ENCODE assay signal across 7 mouse cellular contexts in genomic region chr17:21534460-21535095, GRCm38 (mm10). TPM values are rescaled to one million over a fixed set of nuclear protein-coding genes. Genes with fewer than 3 reads are reported as not detected.
DNase-seq lines count a peak whose midpoint lies in the region; ATAC-seq and TF ChIP-seq lines count a peak whose summit lies in the region.

No protein-coding gene starts in this region.

- no peak for TF ChIP-seq CTCF in C2C12 (IDR thresholded peaks at IDR 0.05; ENCODE audit: control insufficient read depth, insufficient read depth, insufficient read length)
- peak; percentile 87 for TF ChIP-seq CTCF in liver, postnatal 0 days (IDR thresholded peaks at IDR 0.05; ENCODE audit: low read depth)

- peak; percentile 74 for DNase-seq in ES-E14 (ENCODE audit: low read depth, low spot score)
- peak; percentile 43 to 77 for DNase-seq in cerebellum, postnatal 14 days
- DNase-seq in heart, adult 8-10 months (ENCODE audit: low spot score): peak; percentile 92
- peak; percentile 93 for DNase-seq in kidney, adult 9 months
- DNase-seq in liver, postnatal 0 days: no peak

- H3ac ChIP-seq in C2C12 (ENCODE audit: control insufficient read depth, insufficient read length, low read depth): peak overlapping the region; percentile 22

- H3K9me3 ChIP-seq in ES-E14 (ENCODE audit: control insufficient read depth, insufficient read depth, low read depth, low read length): no peaks in the 10 kb centered on the region
- H3K9me3 ChIP-seq in liver, postnatal 0 days (ENCODE audit: low read length): no peaks in the 10 kb centered on the region

- H3K4me3 ChIP-seq in C2C12 (ENCODE audit: insufficient read depth, poor library complexity, severe bottlenecking) (no peak overlapping the region), ES-E14 (ENCODE audit: insufficient read depth in 1 of 2, low read depth in 1 of 2, low read length in 2 of 2, poor library complexity in 1 of 2, severe bottlenecking in 1 of 2) (no peak overlapping the region)
- H3K4me3 ChIP-seq in liver, postnatal 0 days (ENCODE audit: low read depth, low read length): no peak overlapping the region

- ATAC-seq in liver, postnatal 0 days: peak; percentile 52
- peak; percentile 69 for ATAC-seq in neutrophil, adult 5-6 weeks (ENCODE audit: extremely low read depth, insufficient number of reproducible peaks, low FRiP score, poor library complexity, severe bottlenecking)

- peaks cover 17% of the 10 kb centered on the region for H3K79me3 ChIP-seq in C2C12 (ENCODE audit: low read depth)

- H3K4me2 ChIP-seq in liver, postnatal 0 days (ENCODE audit: low read depth, low read length): peak overlapping the region; percentile 90

- H3K27me3 ChIP-seq in C2C12 (ENCODE audit: control insufficient read depth, insufficient read depth, insufficient read length): no peaks in the 10 kb centered on the region
- H3K27me3 ChIP-seq in liver, postnatal 0 days (ENCODE audit: insufficient read depth, low read length): no peaks in the 10 kb centered on the region

- peaks cover 37% of the 10 kb centered on the region for H3K79me2 ChIP-seq in C2C12 (ENCODE audit: control insufficient read depth, insufficient read depth)

- H3K27ac ChIP-seq in ES-E14 (ENCODE audit: insufficient read depth, low read depth, low read length, poor library complexity, severe bottlenecking): no peak overlapping the region
- peak overlapping the region; percentile 69 for H3K27ac ChIP-seq in liver, postnatal 0 days (ENCODE audit: low read depth)

- H3K4me1 ChIP-seq in ES-E14 (ENCODE audit: control insufficient read depth in 2 of 2, insufficient read depth in 2 of 2, low read length in 2 of 2, poor library complexity in 1 of 2): peaks cover 5 to 13% of the 10 kb centered on the region in 2 experiments; a peak in 2 of 4 replicates
- H3K4me1 ChIP-seq in liver, postnatal 0 days (ENCODE audit: insufficient read depth): peaks cover 26% of the 10 kb centered on the region

- no peak overlapping the region for H3K9ac ChIP-seq in ES-E14 (ENCODE audit: insufficient read depth, low read depth, low read length, poor library complexity, severe bottlenecking)
- H3K9ac ChIP-seq in liver, postnatal 0 days (replicated peaks): no peak overlapping the region

- peaks cover 8% of the 10 kb centered on the region for H3K36me3 ChIP-seq in C2C12 (ENCODE audit: control insufficient read depth, insufficient read depth)
- no peaks in the 10 kb centered on the region for H3K36me3 ChIP-seq in ES-E14 (ENCODE audit: control insufficient read depth, insufficient read depth, low read length, poor library complexity, severe bottlenecking)
- H3K36me3 ChIP-seq in liver, postnatal 0 days (replicated peaks; ENCODE audit: insufficient read depth, low read length): no peaks in the 10 kb centered on the region

- in situ Hi-C loops in ES-E14 (cut with MboI; ENCODE audit: low sequenced_read_pairs in 2 of 2, unreplicated experiment in 2 of 2): no loop called here

- no peak for TF ChIP-seq EP300 in liver, postnatal 0 days (IDR thresholded peaks at IDR 0.05; ENCODE audit: low read depth)

- 9% methylated on average over 4 of the region's 4 CpGs for WGBS in liver, postnatal 0 days (ENCODE audit: insufficient replicate concordance)

TF ChIP-seq in C2C12, 6 proteins besides CTCF, POLR2A, EP300 and RAD21:
- TF ChIP-seq FOSL1 (IDR thresholded peaks at IDR 0.05; ENCODE audit: insufficient read depth, low read length, poor library complexity, severe bottlenecking) (no peak), MAX (IDR thresholded peaks at IDR 0.05) (peak; percentile 25)

TF ChIP-seq in ES-E14, 5 proteins besides CTCF, POLR2A, EP300 and RAD21:
- peak; percentile 55; the same call in 1 of the 2 replicates for TF ChIP-seq ZC3H11A (IDR thresholded peaks at IDR 0.05; ENCODE audit: borderline replicate concordance, low read depth, low read length)
- no peak for TF ChIP-seq ZNF384 (IDR thresholded peaks at IDR 0.05; ENCODE audit: low read depth, low read length)

RNA-seq across cellular contexts. Expression of gene Zfp52, which starts 0.8 kb away (rescaled TPM):
- polyA plus RNA-seq in C2C12 (2012; fragmentation: generic; extraction: Trizol): 2.8 TPM
- total RNA-seq in ES-E14 (2012; rRNA removed): 3.4 and 3.7 TPM in 2 replicates
- total RNA-seq in heart, adult 8-10 months (2022): 1 to 10 TPM; 5.4 to 7.1 (median 6.2) TPM
- 0.85 and 1.2 TPM in 2 replicates for polyA plus RNA-seq in liver, postnatal 0 days (2015; fragmentation: Nextera tagmentation; extraction: Ambion mirVana)
- total RNA-seq in neutrophil, adult 5-6 weeks (2017): 26.4 and 31.0 TPM in 2 replicates

RNA-seq across cellular contexts. Expression of gene Zfp948, which starts 32.2 kb away (rescaled TPM):
- 2.3 TPM for polyA plus RNA-seq in C2C12 (2012; fragmentation: generic; extraction: Trizol)
- 8.2 and 8.9 TPM in 2 replicates for total RNA-seq in ES-E14 (2012; rRNA removed)
- 1 to 10 TPM; 2.8 to 3.5 (median 3.1) TPM for total RNA-seq in heart, adult 8-10 months (2022)
- 3.2 and 3.7 TPM in 2 replicates for polyA plus RNA-seq in liver, postnatal 0 days (2015; fragmentation: Nextera tagmentation; extraction: Ambion mirVana)
- 4.3 and 4.9 TPM in 2 replicates for total RNA-seq in neutrophil, adult 5-6 weeks (2017)

RNA-seq across cellular contexts. Expression of gene Zfp53, which starts 45.8 kb away (rescaled TPM):
- 2.0 TPM for polyA plus RNA-seq in C2C12 (2012; fragmentation: generic; extraction: Trizol)
- 5.0 and 5.9 TPM in 2 replicates for total RNA-seq in ES-E14 (2012; rRNA removed)
- 1 to 10 TPM; 1.8 to 3.1 (median 2.4) TPM for total RNA-seq in heart, adult 8-10 months (2022)
- polyA plus RNA-seq in liver, postnatal 0 days (2015; fragmentation: Nextera tagmentation; extraction: Ambion mirVana): 2.7 and 3.5 TPM in 2 replicates
- 38.8 and 40.4 TPM in 2 replicates for total RNA-seq in neutrophil, adult 5-6 weeks (2017)
